Comparison of ENCODE assay signal across 26 mouse cellular contexts in the genomic region with DNA sequence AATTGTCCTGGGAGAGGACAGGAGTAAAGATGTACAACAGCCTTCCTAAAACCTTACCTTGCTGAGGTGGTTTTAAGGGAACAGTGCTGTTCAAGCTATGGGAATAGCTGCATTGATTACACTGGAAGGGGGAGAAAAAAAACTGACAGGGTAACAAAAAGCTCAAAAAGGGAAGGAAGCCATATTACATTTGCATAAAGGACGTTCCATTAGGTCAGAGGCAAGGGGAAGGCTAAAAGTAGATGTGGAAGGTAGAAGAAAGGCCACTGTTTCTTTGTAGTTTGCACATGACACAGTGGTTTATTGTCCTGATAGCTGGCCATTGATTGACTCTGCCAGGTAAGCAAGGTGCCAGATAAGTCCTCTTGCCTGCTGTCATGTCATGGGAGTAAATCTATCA.
"Had no signal": no experiment of that assay in that cellular context is flagged by ENCODE, and none has a peak within 500 bp of the region (broad histone marks: within the 10 kb centered on the region; RNA-seq: fewer than 3 reads in every experiment).

No protein-coding gene starts in this region.

- DNase-seq: cerebellum, adult 8-10 months; cerebellum, adult 9-10 months; cerebellum, adult 9-11 months; cerebellum, postnatal 10 days; cerebellum, postnatal 14 days; cerebellum, postnatal 25 days; cerebellum, postnatal 36 days; forebrain, postnatal 0 days; gastrocnemius, adult 2 months; gastrocnemius, postnatal 10 days; gastrocnemius, postnatal 14 days; gastrocnemius, postnatal 25 days; gastrocnemius, postnatal 36 days; heart, adult 11 months; heart, adult 18-20 months; heart, adult 2 months had no signal

- ATAC-seq: forebrain, embryonic 16.5 days had no signal

- H3K4me1 ChIP-seq: embryonic facial prominence, embryonic 10.5 days; embryonic facial prominence, embryonic 12.5 days; embryonic facial prominence, embryonic 13.5 days; embryonic facial prominence, embryonic 15.5 days; forebrain, embryonic 13.5 days; forebrain, embryonic 15.5 days had no signal

- H3K27ac ChIP-seq: embryonic facial prominence, embryonic 10.5 days; embryonic facial prominence, embryonic 12.5 days; embryonic facial prominence, embryonic 13.5 days; embryonic facial prominence, embryonic 15.5 days; forebrain, embryonic 10.5 days; forebrain, embryonic 12.5 days; forebrain, embryonic 13.5 days; forebrain, embryonic 15.5 days; gastrocnemius, adult 2 months; heart, adult 2 months had no signal

- H3K4me3 ChIP-seq: embryonic facial prominence, embryonic 10.5 days; embryonic facial prominence, embryonic 12.5 days; embryonic facial prominence, embryonic 13.5 days; embryonic facial prominence, embryonic 15.5 days; erythroblast, embryonic 14.5 days; forebrain, embryonic 10.5 days; forebrain, embryonic 12.5 days; forebrain, embryonic 13.5 days; forebrain, embryonic 15.5 days; gastrocnemius, adult 2 months; heart, adult 2 months had no signal

- H3K27me3 ChIP-seq: embryonic facial prominence, embryonic 12.5 days; embryonic facial prominence, embryonic 13.5 days; embryonic facial prominence, embryonic 15.5 days; forebrain, embryonic 15.5 days had no signal

- H3K36me3 ChIP-seq: embryonic facial prominence, embryonic 10.5 days; embryonic facial prominence, embryonic 12.5 days; embryonic facial prominence, embryonic 13.5 days; embryonic facial prominence, embryonic 15.5 days; forebrain, embryonic 10.5 days; forebrain, embryonic 12.5 days; forebrain, embryonic 15.5 days had no signal

- H3K4me2 ChIP-seq: embryonic facial prominence, embryonic 12.5 days; embryonic facial prominence, embryonic 13.5 days; embryonic facial prominence, embryonic 15.5 days; forebrain, embryonic 12.5 days; forebrain, embryonic 13.5 days; forebrain, embryonic 15.5 days had no signal

- H3K9ac ChIP-seq: embryonic facial prominence, embryonic 12.5 days; embryonic facial prominence, embryonic 13.5 days; embryonic facial prominence, embryonic 15.5 days; forebrain, embryonic 12.5 days; forebrain, embryonic 13.5 days; forebrain, embryonic 15.5 days; forebrain, postnatal 0 days had no signal

- H3K9me3 ChIP-seq: embryonic facial prominence, embryonic 10.5 days; embryonic facial prominence, embryonic 12.5 days; embryonic facial prominence, embryonic 13.5 days; embryonic facial prominence, embryonic 15.5 days; forebrain, embryonic 10.5 days; forebrain, embryonic 12.5 days; forebrain, embryonic 13.5 days; forebrain, embryonic 15.5 days had no signal
